Mouse (Mus musculus): Measurements from ENCODE around the gene Cul1.

The Cul1 gene

GRCm38 (mm10) chr6:47482027-47482426, 28.8 kb downstream of the Cul1 start:
- no peak for DNase-seq

- no peak for DNase-seq
These were observed 41.4 kb downstream of the Cul1 start for GRCm38 (mm10) chr6:47494562-47494961.

GRCm38 (mm10) chr6:47520030-47520429, 66.8 kb downstream of the Cul1 start:
- no peak for DNase-seq

GRCm38 (mm10) chr6:47522431-47522830, 69.2 kb downstream of the Cul1 start:
- no peak for DNase-seq

- DNase-seq: no peak
These were observed 71.8 kb downstream of the Cul1 start for GRCm38 (mm10) chr6:47525041-47525440.

GRCm38 (mm10) chr6:47526446-47526845, 73.2 kb downstream of the Cul1 start:
- peak in 1 of 2 experiments; percentile 6 for DNase-seq

- DNase-seq: no peak
These were observed 73.9 kb downstream of the Cul1 start for GRCm38 (mm10) chr6:47527129-47527528.

- DNase-seq: no peak
These were observed 74.5 kb downstream of the Cul1 start for GRCm38 (mm10) chr6:47527655-47528054.

GRCm38 (mm10) chr6:47532547-47532946, 79.3 kb downstream of the Cul1 start:
- no peak for DNase-seq

- DNase-seq: no peak
These were observed 82.1 kb downstream of the Cul1 start for GRCm38 (mm10) chr6:47535333-47535732.

- no peak for DNase-seq
These were observed 99.1 kb downstream of the Cul1 start for GRCm38 (mm10) chr6:47552280-47552679.

GRCm38 (mm10) chr6:47559287-47559686, 106.1 kb downstream of the Cul1 start:
- no peak for DNase-seq

- no peak for DNase-seq
These were observed 107.2 kb downstream of the Cul1 start for GRCm38 (mm10) chr6:47560407-47560806.

GRCm38 (mm10) chr6:47560846-47561245, 107.6 kb downstream of the Cul1 start:
- no peak for DNase-seq

GRCm38 (mm10) chr6:47561426-47561825, 108.2 kb downstream of the Cul1 start:
- no peak for DNase-seq

- no peak for DNase-seq
These were observed 112.3 kb downstream of the Cul1 start for GRCm38 (mm10) chr6:47565326-47566035.

- no peak for DNase-seq
These were observed 119.7 kb downstream of the Cul1 start for GRCm38 (mm10) chr6:47572887-47573286.
